Mouse (Mus musculus) thymus, adult 2 months (tissue): ENCODE results near the gene Rps5. TPM values are rescaled to one million over a fixed set of nuclear protein-coding genes. Genes with fewer than 3 reads are reported as not detected.
A peak's percentile ranks its signal among the peaks of the same experiment; 100 is the strongest.
"Not testable (repeated sequence)": the region's sequence is repeated elsewhere in the genome, so short reads cannot be mapped to it uniquely, and the experiment has no call there.

Source experiments
- DNase-seq: peaks from one replicate; pipeline ENCODE4 v3.0.0; 2021
- H3K27ac ChIP-seq: fragments of 200-500 bp; 2 replicates; pipeline ENCODE4 v1.5.1; 2012; ENCODE audit warnings: low read length, control low read depth; ENCODE audit not compliant: control insufficient read depth, insufficient read depth
- H3K27me3 ChIP-seq: fragments of 200-500 bp; 2 replicates; pipeline ENCODE4 v1.6.1; 2012; ENCODE audit warnings: mild to moderate bottlenecking, low read length, moderate library complexity, mixed read lengths; ENCODE audit not compliant: control insufficient read depth, insufficient read depth
- H3K36me3 ChIP-seq: fragments of 200-500 bp; 2 replicates; pipeline ENCODE4 v1.6.1; 2012; ENCODE audit warnings: mild to moderate bottlenecking, low read length, moderate library complexity; ENCODE audit not compliant: control insufficient read depth, insufficient read depth
- H3K4me1 ChIP-seq: fragments of 200-500 bp; replicated peaks from 2 replicates; pipeline ENCODE4 v1.6.1; 2012; ENCODE audit warnings: low read length; ENCODE audit not compliant: control insufficient read depth, insufficient read depth
- H3K4me3 ChIP-seq: fragments of 200-500 bp; 2 replicates; pipeline ENCODE4 v1.5.1; 2012; ENCODE audit warnings: mild to moderate bottlenecking, low read length, control low read depth, moderate library complexity; ENCODE audit not compliant: control insufficient read depth, insufficient read depth
- CTCF ChIP-seq: fragments of 200-500 bp; IDR thresholded peaks from 2 replicates; pipeline ENCODE4 v1.5.1; 2012; ENCODE audit warnings: mild to moderate bottlenecking, control low read depth, low read length, moderate library complexity, borderline replicate concordance; ENCODE audit not compliant: control insufficient read depth, poor library complexity, insufficient read depth; ENCODE audit errors: extremely low read depth
- POLR2A ChIP-seq: fragments of 200-500 bp; IDR thresholded peaks from 2 replicates; pipeline ENCODE4 v1.6.1; 2012; ENCODE audit warnings: mild to moderate bottlenecking, low read length, control low read depth, moderate library complexity; ENCODE audit not compliant: control insufficient read depth, poor library complexity, insufficient read depth; ENCODE audit errors: extremely low read depth
- WGBS: fragments of 180-500 bp; shearing (Covaris S2); methylation state at CpG from one replicate; pipeline ENCODE4 v1.1.7; 2018; 5-methylcytosine and 5-hydroxymethylcytosine counted together
- polyA plus RNA-seq: library from polyadenylated mRNA; depleted of rRNA; stranded (reverse); fragments of >200 nt; gene quantifications from 2 replicates; pipeline ENCODE4 v1.2.3, GENCODE M21; 2012; rRNA removed

The Rps5 gene
- polyA plus RNA-seq, result 2,545 and 2,907 TPM in 2 replicates

- Histone ChIP-seq H3K27me3 (no peaks in the 10 kb centered on the region), H3K36me3 (peaks cover 36% of the 10 kb centered on the region), H3K27ac (peak within 1 kb of the TSS; percentile 75), H3K4me3 (peak within 1 kb of the TSS; percentile 94), H3K4me1 (peaks cover 7% of the 10 kb centered on the region)
- WGBS, result under 1% methylated on average over 55 of the region's 55 CpGs
- TF ChIP-seq CTCF (peak; percentile 82; the same call in 1 of the 2 replicates), POLR2A (peak; percentile 90)
- DNase-seq, result peak; percentile 97
These were observed at the start of gene Rps5 for GRCm38 (mm10) chr7:12921705-12922465. Gene Rps5, plus strand, starts transcription at chr7:12922290.

- Histone ChIP-seq H3K27ac (no peak overlapping the region), H3K27me3 (no peaks in the 10 kb centered on the region), H3K4me3 (no peak overlapping the region), H3K36me3 (no peaks in the 10 kb centered on the region), H3K4me1 (no peaks in the 10 kb centered on the region)
- peak; percentile 18 for DNase-seq
- 11% methylated on average over 3 of the region's 3 CpGs for WGBS
- no peak for TF ChIP-seq CTCF
- TF ChIP-seq POLR2A, result no peak
These were observed 47.8 kb upstream of the Rps5 start for GRCm38 (mm10) chr7:12874301-12874700.

GRCm38 (mm10) chr7:12880036-12880435 lies 42.1 kb upstream of the Rps5 start:
- TF ChIP-seq CTCF (no peak), POLR2A (no peak)
- peaks cover 5% of the 10 kb centered on the region for H3K4me1 ChIP-seq
- H3K36me3 ChIP-seq, result no peaks in the 10 kb centered on the region
- no peak for DNase-seq
- H3K27ac ChIP-seq, result no peak overlapping the region
- H3K27me3 ChIP-seq, result no peaks in the 10 kb centered on the region
- H3K4me3 ChIP-seq, result no peak overlapping the region

- DNase-seq, H3K27me3 ChIP-seq, H3K36me3 ChIP-seq, H3K27ac ChIP-seq, H3K4me1 ChIP-seq: not testable (repeated sequence)
- 38% methylated on average over 8 of the region's 8 CpGs for WGBS
- H3K4me3 ChIP-seq, result peak overlapping the region; percentile 36
These were observed 41.6 kb upstream of the Rps5 start for GRCm38 (mm10) chr7:12880497-12880896.

GRCm38 (mm10) chr7:12880911-12881660 lies 41.0 kb upstream of the Rps5 start, which contains the start of gene Zfp128:
Gene Zfp128, plus strand, starts transcription at chr7:12881177.
- Histone ChIP-seq H3K27me3 (no peaks in the 10 kb centered on the region), H3K4me1 (peaks cover 5% of the 10 kb centered on the region), H3K4me3 (peak within 1 kb of the TSS; percentile 73), H3K27ac (no peak within 1 kb of the TSS), H3K36me3 (0 out of 2 replicates have a peak, but pooled peaks cover under 1% of the 10 kb centered on the region)
- WGBS, result 2% methylated on average over 35 of the region's 35 CpGs
- TF ChIP-seq POLR2A, result no peak
- no peak for TF ChIP-seq CTCF
- DNase-seq, result peak; percentile 92

- Histone ChIP-seq H3K27ac (no peak overlapping the region), H3K27me3 (no peaks in the 10 kb centered on the region), H3K4me1 (no peaks in the 10 kb centered on the region), H3K36me3 (peaks cover 13% of the 10 kb centered on the region), H3K4me3 (no peak overlapping the region)
- WGBS, result 96% methylated on average over 12 of the region's 12 CpGs
- DNase-seq, result no peak
- TF ChIP-seq POLR2A, result no peak
These were observed 35.4 kb upstream of the Rps5 start for GRCm38 (mm10) chr7:12886563-12887266.
